ENCODE assay signal across 12 mouse cellular contexts in the genomic region with DNA sequence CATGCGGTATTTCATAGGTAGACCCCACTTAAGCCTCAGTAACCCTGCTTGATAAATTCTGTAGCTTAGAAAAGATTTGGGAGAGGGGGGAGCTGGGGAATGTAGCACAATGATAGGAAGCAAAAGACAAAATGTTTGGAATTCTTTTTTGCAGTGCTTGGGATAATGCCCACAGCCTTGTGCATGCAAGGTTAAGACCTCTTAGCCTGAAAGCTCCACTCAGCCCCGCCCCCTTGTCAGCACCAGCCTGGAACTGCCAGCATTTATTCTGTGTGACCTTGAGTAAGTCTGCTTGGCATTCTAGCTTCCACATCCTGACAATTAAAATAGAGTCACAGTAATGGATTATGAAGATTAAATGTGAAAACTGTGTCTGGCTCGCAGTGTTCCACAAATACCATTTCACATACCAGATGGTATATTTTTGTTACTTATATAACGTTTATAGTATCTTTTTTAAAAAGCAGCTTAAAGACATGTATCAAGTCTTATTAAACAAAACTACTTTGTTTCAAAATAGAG. TPM values are rescaled to one million over a fixed set of nuclear protein-coding genes. Genes with fewer than 3 reads are reported as not detected.
DNase-seq lines count a peak whose midpoint lies in the region; ATAC-seq and TF ChIP-seq lines count a peak whose summit lies in the region.
"Had no signal": no experiment of that assay in that cellular context is flagged by ENCODE, and none has a peak within 500 bp of the region (broad histone marks: within the 10 kb centered on the region; RNA-seq: fewer than 3 reads in every experiment).

No protein-coding gene starts in this region.

- H3K36me3 ChIP-seq in liver, adult 2 months (ENCODE audit: control insufficient read depth, insufficient read depth, low read length): no peaks in the 10 kb centered on the region
- no peaks in the 10 kb centered on the region for H3K36me3 ChIP-seq in liver, postnatal 0 days (replicated peaks; ENCODE audit: insufficient read depth, low read length)
- H3K36me3 ChIP-seq in heart, embryonic 16.5 days (ENCODE audit: control insufficient read depth, insufficient read depth): no peaks in the 10 kb centered on the region
- H3K36me3 ChIP-seq in forebrain, embryonic 10.5 days (replicated peaks): peaks cover 1% of the 10 kb centered on the region; the same call in 1 of the 2 replicates

- H3K9ac ChIP-seq in liver, adult 2 months (ENCODE audit: low read depth, low read length): no peak overlapping the region
- no peak overlapping the region for H3K9ac ChIP-seq in liver, postnatal 0 days (replicated peaks)
- no peak overlapping the region for H3K9ac ChIP-seq in heart, embryonic 16.5 days (ENCODE audit: low read length)

- TF ChIP-seq CTCF in liver, adult 2 months (IDR thresholded peaks at IDR 0.05; ENCODE audit: low read depth, low read length): no peak
- TF ChIP-seq CTCF in liver, postnatal 0 days (IDR thresholded peaks at IDR 0.05; ENCODE audit: low read depth): no peak

- ATAC-seq in liver, postnatal 0 days: no peak
- ATAC-seq in heart, embryonic 16.5 days (replicated peaks; ENCODE audit: extremely low read depth, insufficient read depth, low FRiP score): peak; percentile 93

- H3K4me3 ChIP-seq in liver, adult 2 months (ENCODE audit: insufficient read depth, low read depth, low read length): no peak overlapping the region
- no peak overlapping the region for H3K4me3 ChIP-seq in liver, postnatal 0 days (ENCODE audit: low read depth, low read length)
- no peak overlapping the region for H3K4me3 ChIP-seq in heart, embryonic 16.5 days (ENCODE audit: low read length)
- H3K4me3 ChIP-seq in forebrain, embryonic 10.5 days: no peak overlapping the region

- no peaks in the 10 kb centered on the region for H3K9me3 ChIP-seq in liver, postnatal 0 days (ENCODE audit: low read length)
- H3K9me3 ChIP-seq in heart, embryonic 16.5 days (replicated peaks; ENCODE audit: control insufficient read depth, low read length): no peaks in the 10 kb centered on the region
- no peaks in the 10 kb centered on the region for H3K9me3 ChIP-seq in forebrain, embryonic 10.5 days

- peak; percentile 10 for DNase-seq in liver, adult 2 months (ENCODE audit: extremely low read depth, low read depth, low spot score)
- DNase-seq in liver, postnatal 0 days: no peak
- DNase-seq in adrenal gland, postnatal 36 days: peak; percentile 65 to 75
- DNase-seq in lung, postnatal 36 days: peak; percentile 46
- no peak for DNase-seq in thymus, postnatal 4 days
- DNase-seq in forebrain, embryonic 10.5 days (ENCODE audit: extremely low spot score, low spot score): no peak
- DNase-seq in urinary bladder, postnatal 25 days (ENCODE audit: low spot score): no peak
- DNase-seq: cerebellum, adult 18-20 months; right cerebral cortex, postnatal 14 days had no signal

- H3K4me2 ChIP-seq in liver, postnatal 0 days (ENCODE audit: low read depth, low read length): no peak overlapping the region
- H3K4me2 ChIP-seq in heart, embryonic 16.5 days (ENCODE audit: low read depth, low read length): no peak overlapping the region

- no peak for TF ChIP-seq EP300 in liver, postnatal 0 days (IDR thresholded peaks at IDR 0.05; ENCODE audit: low read depth)

- no peaks in the 10 kb centered on the region for H3K4me1 ChIP-seq in liver, adult 2 months (ENCODE audit: control insufficient read depth, insufficient read depth, low read length)
- H3K4me1 ChIP-seq in liver, postnatal 0 days (ENCODE audit: insufficient read depth): no peaks in the 10 kb centered on the region
- H3K4me1 ChIP-seq in heart, embryonic 16.5 days (ENCODE audit: control insufficient read depth, insufficient read depth, low read length): peaks cover 9% of the 10 kb centered on the region
- peaks cover 6% of the 10 kb centered on the region; the same call in 1 of the 2 replicates for H3K4me1 ChIP-seq in forebrain, embryonic 10.5 days

- TF ChIP-seq POLR2A in liver, adult 2 months (IDR thresholded peaks at IDR 0.05; ENCODE audit: extremely low read depth, insufficient read depth, low read length): no peak

- WGBS in liver, adult 2 months: 77% methylated on average over 4 of the region's 4 CpGs
- 68% methylated on average over 4 of the region's 4 CpGs for WGBS in liver, postnatal 0 days (ENCODE audit: insufficient replicate concordance)
- 28% methylated on average over 4 of the region's 4 CpGs for WGBS in heart, embryonic 16.5 days
- WGBS in forebrain, embryonic 10.5 days: 87% methylated on average over 4 of the region's 4 CpGs

- H3K79me2 ChIP-seq in liver, adult 2 months (ENCODE audit: control insufficient read depth, insufficient read depth, low read length): no peaks in the 10 kb centered on the region

- no peaks in the 10 kb centered on the region for H3K27me3 ChIP-seq in liver, adult 2 months (ENCODE audit: control insufficient read depth, insufficient read depth, low read length)
- H3K27me3 ChIP-seq in liver, postnatal 0 days (ENCODE audit: insufficient read depth, low read length): no peaks in the 10 kb centered on the region
- no peaks in the 10 kb centered on the region for H3K27me3 ChIP-seq in heart, embryonic 16.5 days (ENCODE audit: control insufficient read depth, insufficient read depth, low read length)
- no peaks in the 10 kb centered on the region for H3K27me3 ChIP-seq in forebrain, embryonic 10.5 days (ENCODE audit: poor library complexity, severe bottlenecking)

- no peak overlapping the region for H3K27ac ChIP-seq in liver, adult 2 months (replicated peaks; ENCODE audit: insufficient read depth, low read depth, low read length)
- no peak overlapping the region for H3K27ac ChIP-seq in liver, postnatal 0 days (ENCODE audit: low read depth)
- H3K27ac ChIP-seq in heart, embryonic 16.5 days (ENCODE audit: low read length): peak overlapping the region; percentile 86
- H3K27ac ChIP-seq in forebrain, embryonic 10.5 days: no peak overlapping the region

RNA-seq across cellular contexts. Expression of a gene that starts 59.4 kb away (rescaled TPM):
- not detected in 2 replicates for total RNA-seq in liver, adult 2 months (2014; rRNA removed)
- polyA plus RNA-seq in liver, adult 2 months (2012; rRNA removed): not detected in 2 replicates
- polyA plus RNA-seq in liver, postnatal 0 days (2015; fragmentation: Nextera tagmentation; extraction: Ambion mirVana): not detected in 2 replicates
- total RNA-seq in adrenal gland, postnatal 36 days (2021): not detected
- 0.12 and 0.25 TPM in 2 replicates for polyA plus RNA-seq in heart, embryonic 16.5 days (2015; fragmentation: Nextera tagmentation; extraction: Ambion mirVana)
- 0.10 and 0.47 TPM in 2 replicates for polyA plus RNA-seq in forebrain, embryonic 10.5 days (2016; fragmentation: Nextera tagmentation; extraction: Ambion mirVana)
- total RNA-seq: megakaryocyte-erythroid progenitor cell, adult 5-6 weeks; MEL had no signal

Comparison
In these comparisons a context has a peak if more than half of its experiments do, and no peak if none do; other contexts are left out.
1. DNase-seq: peak in liver, adult 2 months (single experiment), adrenal gland, postnatal 36 days (2 of 2) and lung, postnatal 36 days (single experiment); none in liver, postnatal 0 days (single experiment), thymus, postnatal 4 days (single experiment), forebrain, embryonic 10.5 days (single experiment) and urinary bladder, postnatal 25 days (single experiment).